Mouse (Mus musculus) kidney, embryonic 16.5 days (tissue): ENCODE data around the gene Hist1h4h. TPM values are rescaled to one million over a fixed set of nuclear protein-coding genes. Genes with fewer than 3 reads are reported as not detected.
"Not testable (repeated sequence)": the region's sequence is repeated elsewhere in the genome, so short reads cannot be mapped to it uniquely, and the experiment has no call there.

Source experiments
- ATAC-seq: fragments of 200-750 bp; cut with Nextera tagmentation; 2 replicates; pipeline ENCODE4 v1.8.0; 2017; ENCODE audit warnings: moderate TSS enrichment; ENCODE audit not compliant: low FRiP score, low TSS enrichment
- H3K27ac ChIP-seq: fragments of 300-500 bp; sonication (generic); 2 replicates; pipeline ENCODE4 v1.5.1; 2014; ENCODE audit warnings: low read length
- H3K27me3 ChIP-seq: fragments of 300-500 bp; sonication (generic); 2 replicates; pipeline ENCODE4 v1.6.1; 2014; ENCODE audit warnings: low read length, control low read depth, mixed read lengths; ENCODE audit not compliant: insufficient read depth
- H3K36me3 ChIP-seq: fragments of 300-500 bp; sonication (generic); 2 replicates; pipeline ENCODE4 v1.6.1; 2014; ENCODE audit warnings: low read length, control low read depth, mixed read lengths; ENCODE audit not compliant: insufficient read depth
- H3K4me1 ChIP-seq: fragments of 300-500 bp; sonication (generic); 2 replicates; pipeline ENCODE4 v1.6.1; 2014; ENCODE audit warnings: low read length, control low read depth, mixed read lengths; ENCODE audit not compliant: insufficient read depth
- H3K4me2 ChIP-seq: fragments of 300-500 bp; sonication (generic); replicated peaks from 2 replicates; pipeline ENCODE4 v1.6.1; 2014; ENCODE audit warnings: low read depth, low read length
- H3K4me3 ChIP-seq: fragments of 300-500 bp; sonication (generic); 2 replicates; pipeline ENCODE4 v1.5.1; 2014; ENCODE audit warnings: mild to moderate bottlenecking, low read length
- H3K9ac ChIP-seq: fragments of 300-500 bp; sonication (generic); replicated peaks from 2 replicates; pipeline ENCODE4 v1.6.1; 2014; ENCODE audit warnings: low read length
- H3K9me3 ChIP-seq: fragments of 300-500 bp; sonication (generic); 2 replicates; pipeline ENCODE4 v1.6.1; 2016; ENCODE audit warnings: low read length, control low read depth
- WGBS: fragments of 180-500 bp; shearing (Covaris S2); extraction: QIAGEN DNeasy Blood & Tissue Kit; methylation state at CpG from one replicate; pipeline ENCODE4 v1.1.7; 2014; 5-methylcytosine and 5-hydroxymethylcytosine counted together
- polyA plus RNA-seq: library from polyadenylated mRNA; unstranded; fragments of >200 nt; fragmentation: Nextera tagmentation; extraction: Ambion mirVana; gene quantifications from 2 replicates; pipeline ENCODE4 v1.2.1, GENCODE M21; 2015

Hist1h4h gene
- polyA plus RNA-seq, 1 experiment from 2014 or later: 4.5 TPM

DNA sequence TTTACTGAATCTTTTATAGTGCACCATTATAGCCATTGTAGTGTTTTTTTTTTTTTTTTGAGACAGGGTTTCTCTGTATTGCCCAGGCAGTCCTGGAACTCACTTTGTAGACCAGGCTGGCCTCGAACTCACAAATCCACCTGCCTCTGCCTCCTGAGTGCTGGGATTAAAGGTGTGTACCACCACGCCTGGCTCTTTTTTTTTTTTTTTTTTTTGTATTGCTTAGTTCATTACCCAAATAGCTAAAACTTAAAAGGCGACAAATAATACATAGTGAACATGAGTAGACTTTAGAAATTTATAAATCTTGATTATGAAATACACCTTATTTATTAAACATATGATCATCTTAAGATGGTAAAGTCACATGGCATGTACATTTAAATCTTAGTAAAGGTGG is 10.6 kb downstream of the Hist1h4h start:
- H3K9me3 ChIP-seq: no peaks in the 10 kb centered on the region
- H3K4me2 ChIP-seq: no peak overlapping the region
- no peak for ATAC-seq

DNA sequence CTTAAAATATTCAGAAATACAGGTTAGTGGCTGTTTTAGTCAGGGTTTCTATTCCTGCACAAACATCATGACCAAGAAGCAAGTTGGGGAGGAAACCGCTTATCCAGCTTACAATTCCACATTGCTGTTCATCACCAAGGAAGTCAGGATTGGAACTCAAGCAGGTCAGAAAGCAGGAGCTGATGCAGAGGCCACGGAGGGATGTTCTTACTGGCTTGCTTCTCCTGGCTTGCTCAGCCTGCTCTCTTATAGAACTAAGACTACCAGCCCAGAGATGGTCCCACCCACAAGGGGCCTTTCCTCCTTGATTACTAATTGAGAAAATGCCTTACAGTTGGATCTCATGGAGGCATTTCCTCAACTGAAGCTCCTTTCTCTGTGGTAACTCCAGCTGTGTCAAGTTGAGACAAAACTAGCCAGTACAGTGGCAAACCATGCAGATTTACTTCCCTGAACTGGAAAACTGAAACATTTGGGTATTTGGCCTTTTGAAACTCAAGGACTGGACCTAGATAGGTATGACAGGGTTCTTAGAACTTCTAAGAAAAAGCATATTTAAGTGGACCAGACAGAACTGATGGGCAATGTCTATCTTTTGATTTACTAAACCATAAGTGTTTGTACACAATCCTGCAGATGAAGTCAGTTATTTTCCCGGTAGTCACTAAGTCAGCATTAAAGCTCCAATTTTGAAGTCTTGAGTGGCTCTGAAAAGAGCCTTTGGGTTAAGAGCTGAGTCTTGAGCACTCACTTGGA is 11.6 kb downstream of the Hist1h4h start:
- not testable (repeated sequence) for H3K4me1 ChIP-seq, H3K27me3 ChIP-seq, H3K9me3 ChIP-seq, H3K36me3 ChIP-seq, ATAC-seq
- peak overlapping the region; percentile 92 for H3K27ac ChIP-seq
- peak overlapping the region; percentile 74 for H3K9ac ChIP-seq
- WGBS: 4% methylated on average over 3 of the region's 3 CpGs
- H3K4me2 ChIP-seq: peak overlapping the region; percentile 56
- H3K4me3 ChIP-seq: peak overlapping the region; percentile 54

More for the DNA sequence above, 10.6 kb downstream of the Hist1h4h start:
- Histone ChIP-seq H3K4me1 (peaks cover 15% of the 10 kb centered on the region), H3K9ac (no peak overlapping the region), H3K36me3 (no peaks in the 10 kb centered on the region), H3K27ac (no peak overlapping the region), H3K27me3 (no peaks in the 10 kb centered on the region), H3K4me3 (no peak overlapping the region)
- WGBS: 82% methylated on average over 3 of the region's 3 CpGs

DNA sequence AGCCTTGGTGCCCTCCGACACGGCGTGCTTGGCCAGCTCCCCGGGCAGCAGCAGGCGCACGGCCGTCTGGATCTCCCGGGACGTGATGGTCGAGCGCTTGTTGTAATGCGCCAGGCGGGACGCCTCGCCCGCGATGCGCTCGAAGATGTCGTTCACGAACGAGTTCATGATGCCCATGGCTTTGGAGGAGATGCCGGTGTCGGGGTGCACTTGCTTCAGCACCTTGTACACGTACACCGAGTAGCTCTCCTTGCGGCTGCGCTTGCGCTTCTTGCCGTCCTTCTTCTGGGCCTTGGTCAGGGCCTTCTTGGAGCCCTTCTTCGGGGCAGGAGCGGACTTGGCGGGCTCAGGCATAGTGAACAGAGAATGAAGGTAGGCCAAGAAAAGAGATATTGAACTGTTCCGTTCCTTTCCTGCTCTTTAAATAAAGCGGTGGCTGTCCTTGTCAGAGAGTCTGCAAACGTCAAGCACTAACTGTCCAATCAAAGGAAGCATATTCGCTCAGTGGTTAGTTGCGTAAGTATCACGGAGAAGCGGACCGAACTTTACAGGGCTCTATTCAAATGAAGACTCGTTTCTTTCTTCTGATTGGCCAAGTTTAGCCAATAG is 12.3 kb downstream of the Hist1h4h start, which contains the start of gene Hist1h2bh:
Gene Hist1h2bh (minus strand): TSS at position 394 of the 609 bp plus-strand sequence.
- H3K4me1 ChIP-seq, H3K36me3 ChIP-seq, H3K27me3 ChIP-seq, H3K9me3 ChIP-seq: not testable (repeated sequence)
- ATAC-seq: peak; percentile 96
- peak within 1 kb of the TSS; percentile 74 for H3K9ac ChIP-seq
- under 1% methylated on average over 30 of the region's 42 CpGs for WGBS
- peak within 1 kb of the TSS; percentile 97 for H3K27ac ChIP-seq
- H3K4me3 ChIP-seq: peak within 1 kb of the TSS; percentile 54
- peak within 1 kb of the TSS; percentile 86 for H3K4me2 ChIP-seq

DNA sequence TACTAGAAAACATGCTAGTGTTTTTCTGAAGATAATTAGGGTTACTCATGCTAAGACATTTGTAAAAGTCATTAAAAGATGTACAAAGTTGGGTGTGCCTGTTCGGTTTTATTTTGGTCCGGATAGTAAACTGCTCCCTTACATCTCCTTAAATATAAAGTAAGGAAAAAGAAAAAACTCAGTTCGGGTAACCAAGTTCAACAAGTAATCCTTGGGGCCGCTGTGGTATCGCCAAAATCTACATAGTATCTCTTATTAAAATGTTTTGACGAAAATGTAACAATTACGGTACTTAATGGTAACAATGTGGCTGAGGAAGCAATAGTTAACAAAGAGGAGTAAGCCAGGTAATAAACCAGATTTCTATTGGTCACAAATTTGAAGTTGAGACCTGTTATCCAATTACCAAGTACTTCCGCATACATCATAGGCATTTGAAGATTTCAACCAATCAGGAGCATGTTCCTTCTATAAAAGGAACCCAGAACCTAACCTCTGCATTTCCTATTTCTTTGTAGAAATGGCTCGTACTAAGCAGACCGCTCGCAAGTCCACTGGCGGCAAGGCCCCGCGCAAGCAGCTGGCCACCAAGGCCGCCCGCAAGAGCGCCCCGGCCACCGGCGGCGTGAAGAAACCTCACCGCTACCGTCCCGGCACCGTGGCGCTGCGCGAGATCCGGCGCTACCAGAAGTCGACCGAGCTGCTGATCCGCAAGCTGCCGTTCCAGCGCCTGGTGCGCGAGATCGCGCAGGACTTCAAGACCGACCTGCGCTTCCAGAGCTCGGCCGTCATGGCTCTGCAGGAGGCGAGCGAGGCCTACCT is 13.3 kb downstream of the Hist1h4h start, which contains the start of gene Hist1h3f:
Gene Hist1h3f (plus strand): TSS at position 88 of the 822 bp plus-strand sequence.
- ATAC-seq: peak; percentile 93
- Histone ChIP-seq H3K9me3 (no peaks in the 10 kb centered on the region), H3K4me3 (peak within 1 kb of the TSS; percentile 54), H3K4me2 (peak within 1 kb of the TSS; percentile 86), H3K36me3 (no peaks in the 10 kb centered on the region), H3K27ac (peak within 1 kb of the TSS; percentile 97), H3K9ac (peak within 1 kb of the TSS; percentile 74), H3K27me3 (no peaks in the 10 kb centered on the region), H3K4me1 (peaks cover 5% of the 10 kb centered on the region; the same call in 1 of the 2 replicates)
- WGBS: under 1% methylated on average over 25 of the region's 45 CpGs

DNA sequence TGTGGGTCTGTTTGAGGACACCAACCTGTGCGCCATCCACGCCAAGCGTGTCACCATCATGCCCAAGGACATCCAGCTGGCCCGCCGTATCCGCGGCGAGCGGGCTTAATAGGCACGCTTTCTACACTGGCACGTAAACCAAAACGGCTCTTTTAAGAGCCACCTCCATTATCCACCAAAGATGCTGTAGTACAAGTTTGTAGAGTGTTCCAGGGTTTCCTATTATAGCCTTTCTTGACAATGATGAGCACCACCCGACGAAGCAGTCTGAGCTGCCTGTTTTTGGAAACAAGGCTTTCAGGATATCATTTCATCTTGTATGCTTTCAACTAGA is 13.9 kb downstream of the Hist1h4h start:
- peak overlapping the region; percentile 66; the same call in 1 of the 2 replicates for H3K9ac ChIP-seq
- not testable (repeated sequence) for H3K27me3 ChIP-seq, H3K4me1 ChIP-seq, H3K36me3 ChIP-seq, H3K9me3 ChIP-seq
- H3K4me2 ChIP-seq: peak overlapping the region; percentile 46
- peak; percentile 7; the same call in 1 of the 2 replicates for ATAC-seq
- peak overlapping the region; percentile 51 for H3K4me3 ChIP-seq
- WGBS: 0% methylated on average over 12 of the region's 14 CpGs
- peak overlapping the region; percentile 90; the same call in 1 of the 2 replicates for H3K27ac ChIP-seq

DNA sequence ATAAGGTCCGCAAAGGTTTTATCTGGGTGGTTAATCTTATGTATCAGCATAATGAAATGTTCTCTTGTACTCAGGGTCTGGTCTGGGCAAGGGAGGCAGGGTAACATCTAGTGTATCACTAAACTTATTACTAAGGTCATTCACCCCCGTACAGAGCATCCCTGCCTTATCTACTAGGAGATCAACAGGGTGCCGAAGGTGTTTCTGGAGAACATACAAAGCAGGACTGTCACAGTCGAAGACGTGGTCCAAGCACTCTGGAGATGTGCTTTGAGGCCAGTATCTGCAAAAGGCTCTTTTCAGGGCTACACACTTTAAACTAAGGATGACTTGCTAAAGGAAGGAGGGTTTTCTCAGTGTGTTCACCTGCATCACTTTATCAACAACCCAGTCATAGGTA is 15.8 kb downstream of the Hist1h4h start:
- no peaks in the 10 kb centered on the region for H3K36me3 ChIP-seq
- ATAC-seq: no peak
- no peaks in the 10 kb centered on the region for H3K9me3 ChIP-seq
- H3K27me3 ChIP-seq: no peaks in the 10 kb centered on the region
- WGBS: 72% methylated on average over 5 of the region's 5 CpGs
- peaks cover 6% of the 10 kb centered on the region for H3K4me1 ChIP-seq
- H3K4me2 ChIP-seq: no peak overlapping the region
- no peak overlapping the region for H3K9ac ChIP-seq
- H3K4me3 ChIP-seq: no peak overlapping the region
- no peak overlapping the region for H3K27ac ChIP-seq

DNA sequence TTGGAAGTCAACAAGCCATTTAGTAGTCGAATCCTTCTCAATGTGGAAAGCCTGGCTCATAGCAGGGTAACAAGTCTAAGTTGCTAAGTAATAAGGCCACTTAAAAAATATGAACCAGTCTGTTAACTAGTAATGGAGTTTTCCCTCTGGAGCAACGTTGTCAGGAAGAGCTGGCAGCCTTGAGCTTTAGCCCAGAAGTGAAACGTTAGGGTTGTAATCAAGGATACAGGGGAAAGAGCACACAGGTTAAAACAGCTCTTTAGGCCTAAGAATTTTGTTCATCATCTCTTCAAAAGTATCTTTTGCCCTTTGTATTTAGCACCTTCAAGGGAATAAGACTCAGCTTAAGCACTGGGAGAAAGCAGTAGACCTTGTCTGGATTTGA is 19.9 kb downstream of the Hist1h4h start:
- Histone ChIP-seq H3K27me3 (no peaks in the 10 kb centered on the region), H3K9me3 (no peaks in the 10 kb centered on the region), H3K36me3 (no peaks in the 10 kb centered on the region), H3K4me2 (peak overlapping the region; percentile 68), H3K27ac (peak overlapping the region; percentile 96), H3K4me3 (peak overlapping the region; percentile 52), H3K9ac (peak overlapping the region; percentile 69), H3K4me1 (peaks cover 14% of the 10 kb centered on the region)
- no peak for ATAC-seq
- 0% methylated on average over 3 of the region's 3 CpGs for WGBS

DNA sequence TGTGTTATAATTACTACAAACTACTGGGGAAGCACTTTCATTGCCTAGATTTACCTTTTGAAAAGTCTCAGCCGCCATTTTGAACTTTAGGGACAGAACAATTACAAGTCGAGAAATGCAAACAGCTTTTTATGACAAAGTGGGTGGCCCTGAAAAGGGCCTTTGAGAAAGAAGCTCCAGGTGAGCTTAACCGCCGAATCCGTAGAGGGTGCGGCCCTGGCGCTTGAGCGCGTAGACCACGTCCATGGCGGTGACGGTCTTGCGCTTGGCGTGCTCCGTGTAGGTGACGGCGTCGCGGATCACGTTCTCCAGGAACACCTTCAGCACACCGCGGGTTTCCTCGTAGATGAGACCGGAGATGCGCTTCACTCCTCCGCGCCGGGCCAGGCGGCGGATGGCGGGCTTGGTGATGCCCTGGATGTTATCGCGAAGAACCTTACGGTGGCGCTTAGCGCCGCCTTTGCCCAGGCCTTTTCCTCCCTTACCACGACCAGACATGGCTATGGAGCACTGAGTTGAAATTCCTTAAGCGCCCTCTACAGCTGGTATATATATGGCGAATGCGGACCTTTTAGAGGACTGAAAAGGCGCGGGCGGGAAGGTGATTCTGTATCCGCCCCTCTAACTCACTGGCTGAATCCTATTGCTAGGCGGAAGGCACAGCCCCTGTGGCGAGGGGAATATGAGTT is 20.4 kb downstream of the Hist1h4h start, which contains the start of gene Hist1h4f:
Gene Hist1h4f (minus strand): TSS at position 503 of the 689 bp plus-strand sequence.
- peaks cover 14% of the 10 kb centered on the region for H3K4me1 ChIP-seq
- ATAC-seq: peak; percentile 88
- H3K27me3 ChIP-seq: not testable (repeated sequence)

More for the DNA sequence above, 20.4 kb downstream of the Hist1h4h start, which contains the start of gene Hist1h4f:
- Histone ChIP-seq H3K9ac (peak within 1 kb of the TSS; percentile 69), H3K4me3 (peak within 1 kb of the TSS; percentile 52), H3K4me2 (peak within 1 kb of the TSS; percentile 68), H3K27ac (peak within 1 kb of the TSS; percentile 96)
- WGBS: under 1% methylated on average over 44 of the region's 47 CpGs
- H3K36me3 ChIP-seq, H3K9me3 ChIP-seq: not testable (repeated sequence)
